Mouse (Mus musculus) embryonic facial prominence, embryonic 11.5 days (tissue): ENCODE measurements around the gene Limk1. TPM values are rescaled to one million over a fixed set of nuclear protein-coding genes. Genes with fewer than 3 reads are reported as not detected.

ENCODE experiments used
- ATAC-seq: fragments of 200-750 bp; cut with Nextera tagmentation; replicated peaks from 2 replicates; pipeline ENCODE4 v1.8.0; 2017; ENCODE audit warnings: low read depth; ENCODE audit not compliant: insufficient number of reproducible peaks, low FRiP score, low TSS enrichment
- DNase-seq: peaks from one replicate; pipeline ENCODE4 v3.0.0-alpha.2; 2015; ENCODE audit warnings: low spot score
- H3K27ac ChIP-seq: fragments of 300-500 bp; sonication (generic); replicated peaks from 2 replicates; pipeline ENCODE4 v1.5.1; 2014; ENCODE audit warnings: mild to moderate bottlenecking, low read depth, low read length, control low read depth
- H3K27me3 ChIP-seq: fragments of 300-500 bp; sonication (generic); 2 replicates; pipeline ENCODE4 v1.6.1; 2014; ENCODE audit warnings: mild to moderate bottlenecking, low read length, moderate library complexity, mixed read lengths; ENCODE audit not compliant: control insufficient read depth, insufficient read depth
- H3K36me3 ChIP-seq: fragments of 300-500 bp; sonication (generic); replicated peaks from 2 replicates; pipeline ENCODE4 v1.6.1; 2014; ENCODE audit warnings: low read depth, mild to moderate bottlenecking, low read length, moderate library complexity, mixed read lengths; ENCODE audit not compliant: control insufficient read depth, insufficient read depth
- H3K4me1 ChIP-seq: fragments of 300-500 bp; sonication (generic); 2 replicates; pipeline ENCODE4 v1.6.1; 2014; ENCODE audit warnings: low read length, mixed read lengths; ENCODE audit not compliant: control insufficient read depth, insufficient read depth
- H3K4me2 ChIP-seq: fragments of 300-500 bp; sonication (generic); 2 replicates; pipeline ENCODE4 v1.6.1; 2014; ENCODE audit warnings: low read depth, mild to moderate bottlenecking, control low read depth, low read length, moderate library complexity
- H3K4me3 ChIP-seq: fragments of 300-500 bp; sonication (generic); 2 replicates; pipeline ENCODE4 v1.5.1; 2014; ENCODE audit warnings: low read depth, low read length, control low read depth
- H3K9ac ChIP-seq: fragments of 300-500 bp; sonication (generic); replicated peaks from 2 replicates; pipeline ENCODE4 v1.6.1; 2014; ENCODE audit warnings: mild to moderate bottlenecking, control low read depth, low read length
- H3K9me3 ChIP-seq: fragments of 300-500 bp; sonication (generic); replicated peaks from 2 replicates; pipeline ENCODE4 v1.6.1; 2016; ENCODE audit warnings: mild to moderate bottlenecking, low read length, inconsistent platforms, mixed read lengths; ENCODE audit not compliant: control insufficient read depth
- WGBS: fragments of 180-500 bp; shearing (Covaris S2); extraction: QIAGEN DNeasy Blood & Tissue Kit; methylation state at CpG from one replicate; pipeline ENCODE4 v1.1.7; 2014; 5-methylcytosine and 5-hydroxymethylcytosine counted together
- polyA plus RNA-seq: library from polyadenylated mRNA; unstranded; fragments of >200 nt; fragmentation: Nextera tagmentation; extraction: Ambion mirVana; gene quantifications from 2 replicates; pipeline ENCODE4 v1.2.1, GENCODE M21; 2014

Limk1 gene
- polyA plus RNA-seq, 1 experiment from 2014 or later: 4.6 TPM

DNA sequence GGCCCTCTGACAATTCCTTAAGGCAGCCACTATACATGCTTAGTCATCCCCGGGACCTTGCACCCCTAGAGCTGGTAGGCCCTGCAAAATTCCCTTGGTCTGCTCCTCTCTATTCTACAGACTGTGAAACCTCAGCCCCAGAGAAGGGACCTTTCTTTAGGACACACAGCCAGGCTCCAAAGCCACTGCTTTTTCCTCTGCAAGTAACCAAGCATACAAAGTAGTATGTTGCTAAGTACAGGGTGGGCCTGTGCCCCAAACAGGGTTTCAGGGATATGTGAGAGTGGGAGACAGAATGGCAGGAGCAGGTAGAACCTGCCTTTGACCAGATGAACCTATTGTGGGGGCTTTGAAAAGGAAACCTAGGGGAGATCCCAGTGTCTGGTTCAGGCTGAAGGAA is 1.2 kb downstream of the Limk1 start:
- no peak overlapping the region for H3K9ac ChIP-seq
- ATAC-seq (no peak), DNase-seq (no peak)
- H3K4me3 ChIP-seq: no peak overlapping the region
- 84% methylated on average over 1 of the region's 1 CpGs for WGBS
- peak overlapping the region; percentile 88 for H3K4me2 ChIP-seq
- H3K27ac ChIP-seq: no peak overlapping the region
- no peaks in the 10 kb centered on the region for H3K4me1 ChIP-seq
- H3K36me3 ChIP-seq: no peaks in the 10 kb centered on the region
- no peaks in the 10 kb centered on the region for H3K9me3 ChIP-seq
- H3K27me3 ChIP-seq: no peaks in the 10 kb centered on the region

DNA sequence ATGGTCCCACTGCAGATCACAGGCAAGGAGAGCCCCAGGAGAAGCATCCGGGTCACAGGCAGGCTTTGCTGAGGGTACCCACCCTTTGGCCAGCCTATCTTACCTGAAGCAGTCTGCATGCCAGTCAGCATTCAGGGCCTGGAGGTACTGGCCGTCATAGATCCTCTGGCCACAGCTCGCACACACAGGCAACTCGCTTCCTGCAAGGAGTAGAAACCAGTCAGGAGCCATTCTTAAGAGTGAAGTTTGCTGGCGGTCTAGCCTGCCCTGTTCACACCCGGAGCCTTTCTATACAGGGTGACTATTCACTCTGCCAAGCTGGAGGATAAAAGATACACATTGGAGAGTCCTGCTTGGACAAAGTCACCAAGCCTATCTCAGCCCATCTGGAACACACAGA is 1.9 kb downstream of the Limk1 start:
- H3K27ac ChIP-seq: no peak overlapping the region
- no peak for ATAC-seq
- H3K9me3 ChIP-seq: no peaks in the 10 kb centered on the region
- no peak overlapping the region for H3K4me3 ChIP-seq
- DNase-seq: no peak
- WGBS: 92% methylated on average over 6 of the region's 6 CpGs
- H3K4me1 ChIP-seq: no peaks in the 10 kb centered on the region
- no peak overlapping the region for H3K4me2 ChIP-seq
- H3K27me3 ChIP-seq: no peaks in the 10 kb centered on the region
- no peaks in the 10 kb centered on the region for H3K36me3 ChIP-seq
- no peak overlapping the region for H3K9ac ChIP-seq

DNA sequence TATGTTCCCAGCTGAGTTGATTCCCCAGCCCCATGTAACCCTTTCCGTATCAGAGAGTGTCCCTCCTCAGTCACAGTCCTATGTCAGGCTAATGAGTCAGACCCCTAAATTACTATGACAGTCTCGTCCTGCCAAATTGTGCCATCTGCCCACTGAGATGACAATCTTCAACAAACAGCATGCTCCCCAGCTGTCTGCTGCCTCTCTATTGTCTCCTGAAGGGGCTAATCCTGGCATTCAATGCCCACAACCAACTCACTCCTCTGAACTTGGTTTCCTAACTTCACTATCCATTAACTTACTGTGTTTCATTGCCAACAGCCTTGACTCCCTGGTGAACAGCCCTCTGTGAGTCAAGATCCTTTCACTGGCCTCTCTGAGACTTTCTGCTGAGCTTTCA is 4.0 kb downstream of the Limk1 start:
- Histone ChIP-seq H3K27ac (no peak overlapping the region), H3K4me2 (no peak overlapping the region), H3K4me3 (no peak overlapping the region), H3K27me3 (no peaks in the 10 kb centered on the region), H3K9ac (no peak overlapping the region), H3K4me1 (no peaks in the 10 kb centered on the region), H3K9me3 (no peaks in the 10 kb centered on the region), H3K36me3 (no peaks in the 10 kb centered on the region)
- ATAC-seq: no peak
- 85% methylated on average over 2 of the region's 2 CpGs for WGBS
- DNase-seq: no peak

DNA sequence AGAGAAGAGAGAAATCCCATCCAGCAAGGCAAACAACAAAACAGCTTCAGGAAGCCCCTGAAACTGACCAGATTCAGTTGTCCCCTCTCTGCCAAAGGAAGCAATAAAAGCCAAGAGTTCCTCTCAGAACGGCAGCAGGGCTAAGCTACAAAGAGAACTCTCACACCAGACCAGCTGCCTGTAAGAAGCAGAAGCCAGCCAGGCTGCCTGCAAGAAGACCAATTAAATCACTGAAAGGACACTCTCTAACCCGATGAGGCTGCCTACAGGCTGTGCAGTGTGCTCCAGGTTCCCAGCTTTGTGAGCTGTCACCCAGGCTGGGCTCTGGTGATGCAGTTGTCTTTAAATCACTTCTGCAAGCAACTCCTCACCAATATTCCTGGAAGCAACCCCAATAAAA is 4.6 kb downstream of the Limk1 start:
- ATAC-seq: no peak
- Histone ChIP-seq H3K27me3 (no peaks in the 10 kb centered on the region), H3K4me1 (no peaks in the 10 kb centered on the region), H3K4me2 (no peak overlapping the region), H3K36me3 (no peaks in the 10 kb centered on the region), H3K9ac (no peak overlapping the region), H3K27ac (no peak overlapping the region), H3K9me3 (no peaks in the 10 kb centered on the region), H3K4me3 (no peak overlapping the region)
- DNase-seq: no peak
- 81% methylated on average over 2 of the region's 2 CpGs for WGBS

DNA sequence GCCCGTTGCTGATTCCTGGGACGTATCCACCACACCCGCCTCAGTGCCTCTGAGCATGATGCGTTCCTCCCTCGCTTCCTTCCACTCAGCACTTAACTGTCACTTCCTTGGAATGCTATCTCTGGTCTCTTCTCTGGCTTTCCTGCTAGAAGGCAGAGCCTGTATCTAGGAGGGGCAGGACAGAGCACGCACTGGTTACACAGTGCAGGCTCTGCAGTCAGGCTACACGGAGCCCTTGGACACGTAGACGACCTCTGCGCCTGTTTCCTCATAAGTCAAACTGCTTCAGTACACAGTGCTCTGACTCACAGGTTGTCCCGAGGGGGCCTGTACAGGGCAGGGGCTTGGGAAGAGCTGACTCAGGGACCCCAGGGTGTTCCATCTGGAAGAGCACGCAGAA is 8.2 kb downstream of the Limk1 start:
- 84% methylated on average over 12 of the region's 12 CpGs for WGBS
- H3K9ac ChIP-seq: no peak overlapping the region
- no peaks in the 10 kb centered on the region for H3K27me3 ChIP-seq
- no peak overlapping the region for H3K27ac ChIP-seq
- ATAC-seq (no peak), DNase-seq (no peak)
- no peaks in the 10 kb centered on the region for H3K9me3 ChIP-seq
- no peak overlapping the region for H3K4me2 ChIP-seq
- no peak overlapping the region for H3K4me3 ChIP-seq
- no peaks in the 10 kb centered on the region for H3K36me3 ChIP-seq
- H3K4me1 ChIP-seq: peaks cover 2% of the 10 kb centered on the region; the same call in 1 of the 2 replicates

DNA sequence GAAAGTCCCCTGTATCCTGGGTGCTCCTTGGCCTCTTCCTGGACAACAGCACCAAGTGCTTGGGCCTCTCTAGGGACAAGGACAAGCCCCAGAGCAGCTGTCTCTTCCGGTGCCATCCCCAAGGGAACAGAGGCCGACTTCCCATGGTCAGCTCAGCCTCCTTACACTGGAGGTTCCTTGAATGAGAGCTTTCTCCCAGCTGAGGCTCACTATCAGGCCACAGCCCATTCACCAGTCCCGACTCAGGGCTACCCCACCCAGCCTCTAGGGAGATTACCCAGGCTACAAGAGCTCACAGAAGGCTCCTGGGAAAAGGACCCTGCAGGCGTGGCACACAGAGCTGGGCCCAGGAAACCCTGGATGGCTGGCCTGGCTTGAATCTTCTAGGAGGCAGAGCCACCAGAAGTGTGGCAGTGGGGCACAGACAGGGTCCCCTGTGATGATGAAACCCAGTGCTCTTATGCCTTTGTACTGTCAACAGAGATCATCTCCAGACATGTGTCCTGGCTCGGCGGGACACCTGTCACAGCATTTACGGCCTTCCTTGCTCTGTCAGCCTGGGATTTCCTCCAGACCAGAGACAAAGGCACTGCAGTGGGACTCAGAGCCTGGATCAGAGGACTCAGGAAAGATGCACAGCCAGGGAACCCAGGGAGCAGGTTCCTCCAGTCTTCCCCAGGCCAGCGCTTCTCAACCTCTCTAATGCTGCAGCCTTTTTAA is 9.4 kb downstream of the Limk1 start:
- WGBS: 72% methylated on average over 8 of the region's 8 CpGs
- Histone ChIP-seq H3K27me3 (no peaks in the 10 kb centered on the region), H3K9ac (no peak overlapping the region), H3K9me3 (no peaks in the 10 kb centered on the region), H3K27ac (no peak overlapping the region), H3K4me3 (no peak overlapping the region), H3K4me1 (peaks cover 2% of the 10 kb centered on the region; the same call in 1 of the 2 replicates), H3K4me2 (no peak overlapping the region), H3K36me3 (no peaks in the 10 kb centered on the region)
- DNase-seq (no peak), ATAC-seq (no peak)

DNA sequence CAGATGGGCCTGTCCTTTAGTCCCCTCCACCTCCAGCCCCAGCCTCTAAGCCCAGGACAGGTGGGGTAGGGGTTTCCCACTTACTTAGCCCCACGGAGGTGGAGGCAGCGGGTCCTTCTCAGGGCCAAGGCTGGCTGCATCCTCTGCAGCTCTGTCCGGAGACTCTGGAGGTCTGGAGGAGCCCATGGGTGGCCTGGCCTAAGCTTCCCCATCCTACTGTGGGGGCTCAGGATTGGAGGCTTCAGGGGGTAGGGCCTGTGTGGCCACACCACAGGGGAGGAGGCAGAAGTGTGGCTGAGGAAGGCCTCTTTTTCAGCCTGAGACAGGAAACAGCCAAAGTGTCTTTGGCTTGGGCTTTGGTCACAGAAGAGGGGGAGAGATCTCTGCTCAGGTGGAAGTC is 10.4 kb downstream of the Limk1 start:
- Histone ChIP-seq H3K4me3 (no peak overlapping the region), H3K27ac (no peak overlapping the region), H3K4me2 (no peak overlapping the region), H3K9ac (no peak overlapping the region), H3K27me3 (no peaks in the 10 kb centered on the region), H3K9me3 (no peaks in the 10 kb centered on the region), H3K36me3 (no peaks in the 10 kb centered on the region), H3K4me1 (peaks cover 2% of the 10 kb centered on the region; the same call in 1 of the 2 replicates)
- 83% methylated on average over 3 of the region's 3 CpGs for WGBS
- ATAC-seq (no peak), DNase-seq (no peak)

DNA sequence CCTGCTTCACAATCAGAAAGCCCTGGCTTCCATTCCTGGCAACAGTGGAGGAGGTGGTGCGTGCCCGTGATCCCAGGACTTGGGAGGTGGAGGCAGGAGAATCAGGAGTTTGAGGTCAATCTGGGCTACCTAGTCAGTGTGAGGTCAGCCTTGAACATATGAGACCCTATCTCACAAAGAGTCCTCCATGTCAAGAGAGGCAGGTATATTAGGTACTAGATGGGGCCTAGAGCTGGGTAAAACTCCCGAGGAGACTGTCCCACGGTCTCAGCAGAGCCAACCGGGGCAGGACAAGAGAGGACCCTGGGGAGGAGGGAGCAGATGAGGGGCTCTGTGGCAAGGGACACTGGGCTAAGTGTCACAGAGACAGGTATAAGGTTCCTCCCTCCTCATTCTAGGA is 10.9 kb downstream of the Limk1 start:
- H3K27me3 ChIP-seq: no peaks in the 10 kb centered on the region
- WGBS: 83% methylated on average over 5 of the region's 5 CpGs
- H3K4me1 ChIP-seq: peaks cover 2% of the 10 kb centered on the region; the same call in 1 of the 2 replicates
- no peak overlapping the region for H3K4me3 ChIP-seq
- no peak overlapping the region for H3K9ac ChIP-seq
- no peak overlapping the region for H3K4me2 ChIP-seq
- H3K36me3 ChIP-seq: no peaks in the 10 kb centered on the region
- ATAC-seq: no peak
- DNase-seq: no peak
- no peaks in the 10 kb centered on the region for H3K9me3 ChIP-seq
- H3K27ac ChIP-seq: no peak overlapping the region
